Comparison of ENCODE assay signal across 8 mouse cellular contexts in the genomic region with DNA sequence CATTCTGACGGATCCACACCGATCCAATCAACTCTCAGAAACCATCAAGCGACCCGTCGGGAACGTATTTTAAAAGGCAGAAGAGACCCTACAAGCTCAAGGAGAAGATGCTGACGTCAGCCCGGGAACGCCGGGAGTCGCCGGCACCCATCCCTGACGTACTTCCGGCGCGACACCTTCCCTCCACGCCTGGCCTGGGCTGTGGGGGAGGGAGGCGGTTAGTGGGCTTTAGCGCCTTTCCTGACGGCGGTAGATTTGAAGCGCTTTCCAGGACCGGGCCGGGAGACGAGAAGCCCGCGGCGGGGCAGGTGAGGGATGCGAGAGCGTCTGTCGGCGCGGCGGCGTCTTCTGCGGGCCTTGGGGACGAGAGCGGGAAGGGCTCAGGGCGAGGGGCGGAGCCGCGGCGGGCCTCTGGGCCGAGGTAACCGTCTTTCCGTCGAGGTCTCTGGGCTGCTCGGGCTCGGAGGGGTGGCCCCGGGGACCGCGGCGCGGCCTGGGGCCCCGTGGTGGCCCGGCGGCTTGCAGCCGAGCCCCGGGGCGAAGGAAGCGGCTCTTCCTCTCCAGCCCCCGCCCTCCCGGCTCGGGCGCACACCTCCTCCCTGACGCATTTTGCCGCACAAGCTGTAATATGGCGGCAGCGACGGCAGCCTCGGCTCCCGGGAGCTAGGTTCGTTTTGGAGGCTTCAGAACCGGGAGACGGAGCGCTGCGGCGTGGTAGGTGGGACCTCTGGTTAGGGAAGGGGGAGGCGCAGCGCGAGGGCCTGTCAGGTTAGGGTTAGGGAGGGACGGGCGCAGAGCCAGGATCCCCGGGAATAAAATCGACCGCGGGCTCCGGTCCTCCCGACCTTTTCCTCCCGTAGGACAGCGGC. TPM values are rescaled to one million over a fixed set of nuclear protein-coding genes. Genes with fewer than 3 reads are reported as not detected.
DNase-seq lines count a peak whose midpoint lies in the region; ATAC-seq and TF ChIP-seq lines count a peak whose summit lies in the region.

No protein-coding gene starts in this region.

- no peaks in the 10 kb centered on the region for H3K9me3 ChIP-seq in ES-Bruce4 (replicated peaks; ENCODE audit: control insufficient read depth, insufficient read depth, low read length, poor library complexity, severe bottlenecking)
- no peaks in the 10 kb centered on the region for H3K9me3 ChIP-seq in forebrain, embryonic 14.5 days (replicated peaks; ENCODE audit: control insufficient read depth, low read length)
- no peaks in the 10 kb centered on the region for H3K9me3 ChIP-seq in neural tube, embryonic 15.5 days (replicated peaks)

- peak; percentile 41; the same call in 1 of the 2 replicates for TF ChIP-seq EP300 in ES-Bruce4 (IDR thresholded peaks at IDR 0.05; ENCODE audit: insufficient read depth, low read depth, low read length)

- peak; percentile 92 for ATAC-seq in cerebellum, adult (ENCODE audit: insufficient number of reproducible peaks, low FRiP score, low TSS enrichment)
- ATAC-seq in forebrain, embryonic 14.5 days, result peak; percentile 99
- peak; percentile 97 for ATAC-seq in neural tube, embryonic 15.5 days (ENCODE audit: low FRiP score)

- DNase-seq in forebrain, embryonic 14.5 days (ENCODE audit: low spot score), result peak; percentile 98
- peak; percentile 92 to 94 for DNase-seq in heart, postnatal 14 days
- DNase-seq in layer of hippocampus, adult 11-12 months (ENCODE audit: low spot score), result peak; percentile 92
- DNase-seq in lung, adult 18-20 months, result peak; percentile 89 to 93
- peak; percentile 95 for DNase-seq in testis, postnatal 14 days (ENCODE audit: low spot score)

- H3K27me3 ChIP-seq in ES-Bruce4 (ENCODE audit: control insufficient read depth, insufficient read depth, low read length, poor library complexity, severe bottlenecking), result no peaks in the 10 kb centered on the region
- H3K27me3 ChIP-seq in forebrain, embryonic 14.5 days (replicated peaks; ENCODE audit: control insufficient read depth, insufficient read depth, low read length), result no peaks in the 10 kb centered on the region
- H3K27me3 ChIP-seq in neural tube, embryonic 15.5 days (replicated peaks), result peaks cover 9% of the 10 kb centered on the region; the same call in 1 of the 2 replicates

- intact Hi-C loops in heart, postnatal 14 days (cut with DNase I), result loop anchor here (5.0 kb wide), 1 partner anchor 69 kb away; no protein-coding TSS in a partner anchor

- H3K27ac ChIP-seq in ES-Bruce4 (ENCODE audit: insufficient read depth, low read length), result peak overlapping the region; percentile 55; the same call in 1 of the 2 replicates
- H3K27ac ChIP-seq in forebrain, embryonic 14.5 days (ENCODE audit: low read depth, low read length), result peak overlapping the region; percentile 83
- peak overlapping the region; percentile 94 for H3K27ac ChIP-seq in neural tube, embryonic 15.5 days (replicated peaks)

- H3K4me2 ChIP-seq in forebrain, embryonic 14.5 days (ENCODE audit: low read length), result peak overlapping the region; percentile 80
- H3K4me2 ChIP-seq in neural tube, embryonic 15.5 days, result peak overlapping the region; percentile 71

- peak overlapping the region; percentile 93 for H3K9ac ChIP-seq in ES-Bruce4 (ENCODE audit: low read depth, poor library complexity, severe bottlenecking)
- peak overlapping the region; percentile 83 for H3K9ac ChIP-seq in forebrain, embryonic 14.5 days (ENCODE audit: low read length)
- H3K9ac ChIP-seq in neural tube, embryonic 15.5 days (replicated peaks), result peak overlapping the region; percentile 86

- H3K4me3 ChIP-seq in ES-Bruce4 (ENCODE audit: low read depth, low read length), result peak overlapping the region; percentile 90
- peak overlapping the region; percentile 94 for H3K4me3 ChIP-seq in forebrain, embryonic 14.5 days (ENCODE audit: low read depth, low read length)
- peak overlapping the region; percentile 97 for H3K4me3 ChIP-seq in neural tube, embryonic 15.5 days (replicated peaks)

- peaks cover 3% of the 10 kb centered on the region for H3K4me1 ChIP-seq in ES-Bruce4 (ENCODE audit: control insufficient read depth, insufficient read depth, low read length)
- no peaks in the 10 kb centered on the region for H3K4me1 ChIP-seq in forebrain, embryonic 14.5 days (ENCODE audit: control insufficient read depth, insufficient read depth, low read length)
- peaks cover 16% of the 10 kb centered on the region for H3K4me1 ChIP-seq in neural tube, embryonic 15.5 days

- no peak for TF ChIP-seq POLR2A in ES-Bruce4 (IDR thresholded peaks at IDR 0.05; ENCODE audit: insufficient read depth, low read length)

- TF ChIP-seq CTCF in ES-Bruce4 (IDR thresholded peaks at IDR 0.05; ENCODE audit: low read depth, low read length), result no peak

- no peaks in the 10 kb centered on the region for H3K36me3 ChIP-seq in ES-Bruce4 (ENCODE audit: control insufficient read depth, insufficient read depth, low read length, poor library complexity, severe bottlenecking)
- no peaks in the 10 kb centered on the region for H3K36me3 ChIP-seq in forebrain, embryonic 14.5 days (ENCODE audit: control insufficient read depth, insufficient read depth, low read length)
- no peaks in the 10 kb centered on the region for H3K36me3 ChIP-seq in neural tube, embryonic 15.5 days

- WGBS in forebrain, embryonic 14.5 days, result under 1% methylated on average over 90 of the region's 91 CpGs
- WGBS in neural tube, embryonic 15.5 days, result under 1% methylated on average over 72 of the region's 91 CpGs

RNA-seq across cellular contexts. Expression of gene Ppig, which starts 0.5 kb away (rescaled TPM):
- 165 and 179 TPM in 2 replicates for polyA plus RNA-seq in ES-Bruce4 (2011; ENCODE audit: insufficient read depth, insufficient read length, low read depth, missing spikeins)
- polyA plus RNA-seq in forebrain, embryonic 14.5 days (2014; fragmentation: Nextera tagmentation; extraction: Ambion mirVana), result 77.8 and 83.6 TPM in 2 replicates
- total RNA-seq in heart, postnatal 14 days (2021), result 10 to 100 TPM; 44.0 to 44.9 TPM
- 133 and 136 TPM in 2 replicates for polyA plus RNA-seq in neural tube, embryonic 15.5 days (2015; fragmentation: Nextera tagmentation; extraction: Ambion mirVana)

RNA-seq across cellular contexts. Expression of gene Fastkd1, which starts 9.6 kb away (rescaled TPM):
- polyA plus RNA-seq in ES-Bruce4 (2011; ENCODE audit: insufficient read depth, insufficient read length, low read depth, missing spikeins), result 23.1 and 27.9 TPM in 2 replicates
- 13.7 and 16.8 TPM in 2 replicates for polyA plus RNA-seq in forebrain, embryonic 14.5 days (2014; fragmentation: Nextera tagmentation; extraction: Ambion mirVana)
- 10 to 100 TPM; 29.7 to 30.5 TPM for total RNA-seq in heart, postnatal 14 days (2021)
- polyA plus RNA-seq in neural tube, embryonic 15.5 days (2015; fragmentation: Nextera tagmentation; extraction: Ambion mirVana), result 14.9 and 15.0 TPM in 2 replicates

RNA-seq across cellular contexts. Expression of gene Klhl41, which starts 53.0 kb away (rescaled TPM):
- polyA plus RNA-seq in ES-Bruce4 (2011; ENCODE audit: insufficient read depth, insufficient read length, low read depth, missing spikeins), result not detected in 2 replicates
- polyA plus RNA-seq in forebrain, embryonic 14.5 days (2014; fragmentation: Nextera tagmentation; extraction: Ambion mirVana), result 0.11 and 0.13 TPM in 2 replicates
- 10 to 100 TPM; 60.5 to 62.0 TPM for total RNA-seq in heart, postnatal 14 days (2021)
- 2.1 and 2.2 TPM in 2 replicates for polyA plus RNA-seq in neural tube, embryonic 15.5 days (2015; fragmentation: Nextera tagmentation; extraction: Ambion mirVana)

Comparison
In these comparisons a context has a peak if more than half of its experiments do, and no peak if none do; other contexts are left out.
1. Peak in every context shown above with its lines: DNase-seq, ATAC-seq, H3K4me3 ChIP-seq and H3K27ac ChIP-seq.